Mouse (Mus musculus) ES-Bruce4 (cell line): Measurements from ENCODE around the gene Pnpla5. TPM values are rescaled to one million over a fixed set of nuclear protein-coding genes. Genes with fewer than 3 reads are reported as not detected.
A peak's percentile ranks its signal among the peaks of the same experiment; 100 is the strongest.

Experiments used
- H3K27ac ChIP-seq: 2 replicates; pipeline ENCODE4 v1.5.1; 2012; ENCODE audit warnings: low read length, inconsistent platforms; ENCODE audit not compliant: insufficient read depth
- H3K27me3 ChIP-seq: 2 replicates; pipeline ENCODE4 v1.6.1; 2012; ENCODE audit warnings: mild to moderate bottlenecking, low read length, inconsistent platforms; ENCODE audit not compliant: control insufficient read depth, poor library complexity, insufficient read depth, severe bottlenecking
- H3K36me3 ChIP-seq: 2 replicates; pipeline ENCODE4 v1.6.1; 2012; ENCODE audit warnings: inconsistent platforms, mild to moderate bottlenecking, low read length, moderate library complexity; ENCODE audit not compliant: control insufficient read depth, poor library complexity, insufficient read depth, severe bottlenecking
- H3K4me1 ChIP-seq: one replicate; pipeline ENCODE4 v1.8.1; 2011; ENCODE audit warnings: low read length; ENCODE audit not compliant: control insufficient read depth, insufficient read depth
- H3K4me3 ChIP-seq: 2 replicates; pipeline ENCODE4 v1.5.1; 2011; ENCODE audit warnings: low read depth, mild to moderate bottlenecking, low read length
- H3K9ac ChIP-seq: 2 replicates; pipeline ENCODE4 v1.6.1; 2012; ENCODE audit warnings: low read depth, mild to moderate bottlenecking, inconsistent platforms; ENCODE audit not compliant: poor library complexity, severe bottlenecking
- H3K9me3 ChIP-seq: replicated peaks from 2 replicates; pipeline ENCODE4 v1.6.1; 2012; ENCODE audit warnings: mild to moderate bottlenecking, low read length, inconsistent platforms; ENCODE audit not compliant: control insufficient read depth, poor library complexity, insufficient read depth, severe bottlenecking
- CTCF ChIP-seq: IDR thresholded peaks from one replicate; pipeline ENCODE4 v1.8.1; 2011; ENCODE audit warnings: low read depth, low read length
- EP300 ChIP-seq: IDR thresholded peaks from 2 replicates; pipeline ENCODE4 v1.6.1; 2011; ENCODE audit warnings: low read depth, low read length; ENCODE audit not compliant: insufficient read depth
- POLR2A ChIP-seq: IDR thresholded peaks from one replicate; pipeline ENCODE4 v1.8.1; 2011; ENCODE audit warnings: low read length; ENCODE audit not compliant: insufficient read depth
- polyA plus RNA-seq: library from polyadenylated mRNA; stranded (reverse); fragments of >200 nt; gene quantifications from 2 replicates; pipeline ENCODE4 v1.2.4, GENCODE M21; 2011; ENCODE audit warnings: low read depth; ENCODE audit not compliant: missing spikeins, insufficient read depth, insufficient read length

The Pnpla5 gene
- polyA plus RNA-seq, 1 experiment, result not detected

DNA sequence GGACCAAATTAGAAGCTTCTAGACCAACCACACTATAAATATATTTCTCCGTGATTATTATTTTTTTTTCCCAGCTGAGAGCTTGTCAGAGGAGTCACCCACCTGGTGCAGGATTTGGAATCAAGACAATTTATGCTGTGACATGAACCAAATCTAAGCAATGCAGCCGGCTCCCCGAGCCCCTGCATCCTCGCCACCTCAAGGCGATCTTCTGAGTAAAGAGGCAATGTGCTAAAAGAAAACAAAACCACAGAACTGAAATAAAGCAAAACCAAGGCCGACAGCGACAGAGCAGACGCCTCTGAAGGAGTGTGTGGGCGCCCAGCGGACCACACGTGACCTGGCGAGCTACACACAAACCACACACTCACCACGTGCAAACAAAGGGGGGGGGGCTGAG lies 44.3 kb downstream of the Pnpla5 start:
- Histone ChIP-seq H3K4me3 (no peak overlapping the region), H3K9ac (no peak overlapping the region), H3K4me1 (no peaks in the 10 kb centered on the region), H3K27ac (no peak overlapping the region), H3K36me3 (no peaks in the 10 kb centered on the region), H3K27me3 (no peaks in the 10 kb centered on the region), H3K9me3 (no peaks in the 10 kb centered on the region)
- no peak for TF ChIP-seq POLR2A
- TF ChIP-seq EP300, result no peak
- TF ChIP-seq CTCF, result no peak

DNA sequence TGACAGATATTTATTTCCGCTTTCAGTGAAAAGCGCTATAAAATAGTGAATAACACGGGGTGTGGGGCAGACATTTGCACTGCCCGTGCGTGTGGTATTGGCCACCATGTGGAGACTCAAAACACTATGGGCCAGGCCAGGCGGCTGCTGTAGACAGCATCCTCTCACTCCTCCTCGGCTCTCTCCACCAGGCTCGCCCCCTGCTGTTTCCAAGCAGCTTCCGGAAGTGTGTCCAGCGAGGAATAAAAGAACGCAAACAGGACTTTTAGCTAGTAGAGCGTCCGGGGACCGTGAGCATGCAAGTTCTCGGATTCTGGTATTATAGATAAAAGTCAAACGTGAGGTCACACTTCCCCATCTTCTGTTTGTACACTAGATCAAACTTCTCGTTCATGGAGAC lies 45.8 kb downstream of the Pnpla5 start:
- no peak overlapping the region for H3K4me3 ChIP-seq
- no peaks in the 10 kb centered on the region for H3K4me1 ChIP-seq
- no peaks in the 10 kb centered on the region for H3K27me3 ChIP-seq
- H3K27ac ChIP-seq, result no peak overlapping the region
- no peaks in the 10 kb centered on the region for H3K9me3 ChIP-seq
- no peaks in the 10 kb centered on the region for H3K36me3 ChIP-seq
- H3K9ac ChIP-seq, result no peak overlapping the region
- TF ChIP-seq EP300, result no peak
- TF ChIP-seq CTCF, result no peak
- no peak for TF ChIP-seq POLR2A

DNA sequence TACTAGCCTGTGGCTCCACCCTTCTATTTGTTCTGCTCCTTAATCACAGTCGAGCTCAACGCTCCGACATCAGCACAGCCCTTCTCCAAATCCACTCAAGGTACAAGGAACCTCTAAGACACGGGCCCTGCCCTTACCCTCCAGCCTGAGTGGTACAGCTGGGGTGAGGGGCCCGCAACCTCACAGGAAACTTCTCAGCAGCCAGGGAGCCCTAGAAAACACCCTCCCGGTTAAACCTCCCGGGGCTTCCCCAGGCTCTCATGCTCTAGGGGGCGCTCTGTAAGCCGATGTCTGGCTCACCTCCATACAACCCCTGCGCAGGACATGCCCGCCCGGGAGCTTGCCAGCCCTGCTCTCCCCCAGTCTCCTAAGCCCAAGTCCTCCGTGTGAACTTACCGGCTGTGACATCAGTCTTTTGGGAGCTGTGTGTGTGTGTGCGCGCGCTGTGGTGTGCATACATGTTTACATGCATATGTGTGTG lies 48.2 kb downstream of the Pnpla5 start:
- Histone ChIP-seq H3K4me1 (no peaks in the 10 kb centered on the region), H3K27ac (no peak overlapping the region), H3K36me3 (no peaks in the 10 kb centered on the region), H3K4me3 (peak overlapping the region; percentile 43), H3K27me3 (no peaks in the 10 kb centered on the region), H3K9me3 (no peaks in the 10 kb centered on the region), H3K9ac (0 out of 2 replicates have a peak overlapping the region, but pooled peaks have one; percentile 24)
- no peak for TF ChIP-seq EP300
- TF ChIP-seq CTCF, result peak; percentile 55

DNA sequence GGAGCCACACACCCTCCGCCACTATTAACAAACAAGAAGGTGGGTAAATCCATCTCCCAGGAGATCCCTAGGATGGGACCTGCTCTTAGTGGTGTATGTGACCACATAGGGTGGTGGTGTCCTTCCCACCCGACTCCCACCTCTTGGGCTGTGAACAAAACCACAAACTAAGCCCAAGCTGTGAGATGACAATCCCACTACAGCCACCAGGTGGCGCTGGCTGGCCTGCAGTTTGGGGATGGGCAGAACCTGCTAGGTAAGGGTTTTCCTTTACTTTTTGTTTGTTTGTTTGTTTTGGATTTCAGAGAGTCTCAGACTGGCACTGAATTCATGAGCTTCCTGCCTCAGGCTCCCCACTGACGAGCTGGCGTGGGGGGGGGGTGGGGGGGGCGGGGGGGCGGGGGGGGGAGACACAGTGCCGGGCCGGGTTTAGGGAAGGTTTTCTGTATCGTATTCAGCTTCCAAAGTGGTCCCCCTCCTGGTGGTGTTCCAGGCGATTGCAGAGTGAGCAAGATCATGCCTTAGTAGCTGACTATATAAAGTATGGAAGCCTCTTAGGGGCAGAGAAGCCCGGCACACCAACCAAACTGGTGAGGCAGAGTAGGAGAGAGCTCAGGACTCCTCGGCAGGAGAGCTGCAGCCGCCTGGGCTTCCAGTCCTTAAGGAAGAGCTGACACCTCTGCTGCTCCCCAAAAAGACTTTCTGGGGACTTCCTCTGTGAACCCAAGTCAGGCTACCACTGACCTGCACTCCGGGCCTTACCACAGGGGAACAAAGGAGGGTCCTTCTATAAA lies 48.9 kb downstream of the Pnpla5 start:
- no peaks in the 10 kb centered on the region for H3K4me1 ChIP-seq
- no peaks in the 10 kb centered on the region for H3K27me3 ChIP-seq
- H3K4me3 ChIP-seq, result peak overlapping the region; percentile 43
- H3K9me3 ChIP-seq, result no peaks in the 10 kb centered on the region
- peak; percentile 98 for TF ChIP-seq CTCF
- TF ChIP-seq EP300, result no peak
- TF ChIP-seq POLR2A, result no peak
- no peak overlapping the region for H3K27ac ChIP-seq
- H3K36me3 ChIP-seq, result no peaks in the 10 kb centered on the region
- H3K9ac ChIP-seq, result 0 out of 2 replicates have a peak overlapping the region, but pooled peaks have one; percentile 24

DNA sequence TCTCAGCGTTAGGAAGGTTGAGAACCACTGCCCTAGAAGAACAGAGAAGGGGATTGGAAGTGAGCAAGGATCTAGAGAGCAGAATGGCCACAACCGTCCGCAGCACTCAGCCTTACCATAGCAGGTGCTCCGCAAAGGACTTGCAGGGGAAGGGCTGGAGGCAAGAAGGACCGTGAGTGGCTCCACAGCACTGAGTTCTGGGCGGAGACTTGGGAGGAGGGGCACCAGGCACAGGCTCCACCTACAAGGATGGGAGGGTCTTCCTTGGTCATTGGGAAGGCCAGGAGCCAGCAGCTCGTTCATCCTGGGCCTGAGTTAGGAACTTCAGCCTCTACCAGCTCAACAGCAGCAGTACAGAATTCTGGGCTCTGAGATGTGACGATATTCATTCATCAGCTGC lies 49.9 kb downstream of the Pnpla5 start:
- Histone ChIP-seq H3K9me3 (no peaks in the 10 kb centered on the region), H3K4me1 (peaks cover 1% of the 10 kb centered on the region), H3K27me3 (no peaks in the 10 kb centered on the region), H3K36me3 (no peaks in the 10 kb centered on the region), H3K9ac (no peak overlapping the region), H3K27ac (no peak overlapping the region), H3K4me3 (no peak overlapping the region)
- TF ChIP-seq EP300, result no peak
- no peak for TF ChIP-seq CTCF
- no peak for TF ChIP-seq POLR2A

DNA sequence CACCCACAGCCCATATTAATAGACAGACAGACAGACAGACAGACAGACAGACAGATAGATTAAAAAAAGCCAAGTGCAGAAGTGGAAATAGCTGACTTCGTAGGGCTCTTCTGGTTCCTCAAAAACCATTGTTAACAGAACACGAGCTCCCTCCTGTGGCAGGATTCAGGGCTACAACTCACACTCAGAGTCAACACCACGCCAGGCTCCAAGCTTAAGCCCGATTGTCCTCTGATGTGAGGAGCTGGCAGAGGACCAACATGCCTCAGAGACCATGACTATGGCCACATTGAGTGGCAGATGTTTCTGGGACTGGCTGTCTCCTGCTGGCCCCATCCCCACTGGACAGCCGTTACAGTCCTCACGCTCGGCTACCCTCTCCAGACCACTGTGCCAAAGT lies 50.7 kb downstream of the Pnpla5 start:
- Histone ChIP-seq H3K27me3 (no peaks in the 10 kb centered on the region), H3K9ac (no peak overlapping the region), H3K4me1 (peaks cover 1% of the 10 kb centered on the region), H3K36me3 (no peaks in the 10 kb centered on the region), H3K27ac (no peak overlapping the region), H3K9me3 (no peaks in the 10 kb centered on the region), H3K4me3 (no peak overlapping the region)
- no peak for TF ChIP-seq POLR2A
- TF ChIP-seq CTCF, result peak; percentile 64
